Mouse (Mus musculus) bone marrow macrophage, adult 2 months (primary cell): ENCODE measurements around the gene Clpsl2. TPM values are rescaled to one million over a fixed set of nuclear protein-coding genes. Genes with fewer than 3 reads are reported as not detected.

Experiments
- H3K27ac ChIP-seq: 2 replicates; pipeline ENCODE4 v1.5.1; 2012; ENCODE audit warnings: low read depth, low read length; ENCODE audit not compliant: insufficient read depth
- H3K4me1 ChIP-seq: 2 replicates; pipeline ENCODE4 v1.6.1; 2012; ENCODE audit warnings: low read length; ENCODE audit not compliant: control insufficient read depth, insufficient read depth
- H3K4me3 ChIP-seq: 2 replicates; pipeline ENCODE4 v1.5.1; 2012; ENCODE audit warnings: mild to moderate bottlenecking, low read length, moderate library complexity; ENCODE audit not compliant: insufficient read depth
- CTCF ChIP-seq: IDR thresholded peaks from 2 replicates; pipeline ENCODE4 v1.5.1; 2012; ENCODE audit warnings: low read depth, mild to moderate bottlenecking, low read length, moderate library complexity
- POLR2A ChIP-seq: IDR thresholded peaks from 2 replicates; pipeline ENCODE4 v1.6.1; 2012; ENCODE audit warnings: mild to moderate bottlenecking, low read depth, low read length, borderline replicate concordance
- polyA plus RNA-seq: library from polyadenylated mRNA; stranded (reverse); fragments of >200 nt; gene quantifications from 2 replicates; pipeline ENCODE4 v1.2.4, GENCODE M21; 2012; ENCODE audit not compliant: missing spikeins, insufficient read depth, insufficient read length

Clpsl2 gene
- polyA plus RNA-seq, 1 experiment = not detected

DNA sequence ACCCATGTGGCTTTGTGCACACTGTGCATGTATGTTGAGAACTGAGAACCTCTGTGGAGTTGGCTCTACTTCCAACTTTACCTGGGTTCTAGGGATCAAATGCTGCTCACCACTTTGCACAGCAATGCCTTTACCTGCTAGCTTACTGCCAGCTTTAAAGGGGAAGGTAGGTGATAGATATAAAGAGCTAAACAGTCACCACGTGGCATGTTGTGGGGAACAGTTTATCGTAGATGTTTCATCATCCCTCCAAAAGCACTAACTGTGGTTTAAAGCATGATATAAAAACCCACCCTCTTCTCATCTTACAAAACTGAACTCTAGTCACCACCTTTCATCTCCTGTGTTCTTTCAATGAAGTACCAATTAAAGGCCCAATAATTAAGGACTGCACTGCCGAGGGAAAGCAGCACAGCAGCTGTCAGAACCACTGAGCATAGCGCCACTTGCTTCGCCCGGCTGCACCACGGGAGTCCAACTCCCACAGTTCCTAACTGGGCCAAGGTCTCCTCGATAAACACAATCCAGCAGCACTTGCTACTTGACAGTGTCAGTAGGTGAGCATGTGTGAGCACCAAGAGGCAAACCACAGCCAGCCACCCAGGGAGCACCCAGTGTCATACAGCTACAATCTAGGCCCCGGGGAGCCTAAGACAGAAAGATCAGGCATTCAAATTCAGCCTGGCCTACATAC is 52.5 kb downstream of the Clpsl2 start:
- TF ChIP-seq CTCF (no peak), POLR2A (no peak)
- H3K27ac ChIP-seq = no peak overlapping the region
- no peaks in the 10 kb centered on the region for H3K4me1 ChIP-seq
- no peak overlapping the region for H3K4me3 ChIP-seq

Other genes starting within 250 kb of the Clpsl2 start
- gene Fance, start 235.9 kb upstream of the Clpsl2 start, polyA plus RNA-seq = 24.2 and 32.1 TPM in 2 replicates
- gene Rpl10a, start 220.9 kb upstream of the Clpsl2 start, polyA plus RNA-seq = 568 and 618 TPM in 2 replicates
- gene Tead3, start 198.6 kb upstream of the Clpsl2 start, polyA plus RNA-seq = not detected in 2 replicates
- gene Tulp1, start 184.2 kb upstream of the Clpsl2 start, polyA plus RNA-seq = not detected in 2 replicates
- 4.4 and 4.7 TPM in 2 replicates for gene Fkbp5, start 31.9 kb upstream of the Clpsl2 start, polyA plus RNA-seq
- gene Armc12, start 18.6 kb upstream of the Clpsl2 start, polyA plus RNA-seq = not detected in 2 replicates
- not detected in 2 replicates for gene Clps, start 11.4 kb downstream of the Clpsl2 start, polyA plus RNA-seq
- not detected in 2 replicates for gene Lhfpl5, start 26.2 kb downstream of the Clpsl2 start, polyA plus RNA-seq
- 61.7 and 74.6 TPM in 2 replicates for gene Srpk1, start 73.3 kb downstream of the Clpsl2 start, polyA plus RNA-seq
- gene Slc26a8, start 140.8 kb downstream of the Clpsl2 start, polyA plus RNA-seq = 0.95 TPM in 1 of 2 replicates, not detected in the other
- 192 and 195 TPM in 2 replicates for gene Mapk14, start 141.9 kb downstream of the Clpsl2 start, polyA plus RNA-seq
- gene AC170998.1, start 176.7 kb downstream of the Clpsl2 start, polyA plus RNA-seq = 4.0 and 11.4 TPM in 2 replicates
- gene Mapk13, start 219.9 kb downstream of the Clpsl2 start, polyA plus RNA-seq = 0.27 TPM in 1 of 2 replicates, not detected in the other